Mouse (Mus musculus): Measurements from ENCODE around the gene Tacr2. TPM values are rescaled to one million over a fixed set of nuclear protein-coding genes. Genes with fewer than 3 reads are reported as not detected.
A peak's percentile ranks its signal among the peaks of the same experiment; 100 is the strongest.

Tacr2 gene
- polyA plus RNA-seq, 1 experiment from 2014 or later, result not detected

- no peak for ATAC-seq
- no peaks in the 10 kb centered on the region for H3K36me3 ChIP-seq (ENCODE audit: control insufficient read depth, insufficient read depth, low read length)
- H3K27ac ChIP-seq (ENCODE audit: low read depth, low read length), result no peak overlapping the region
- no peak overlapping the region for H3K4me3 ChIP-seq (ENCODE audit: low read length)
- H3K27me3 ChIP-seq (replicated peaks; ENCODE audit: control insufficient read depth, insufficient read depth, low read length), result no peaks in the 10 kb centered on the region
- H3K4me2 ChIP-seq (ENCODE audit: low read length), result no peak overlapping the region
- H3K9me3 ChIP-seq (ENCODE audit: control insufficient read depth, low read length), result no peaks in the 10 kb centered on the region
- no peaks in the 10 kb centered on the region; the same call in 1 of the 2 replicates for H3K4me1 ChIP-seq (ENCODE audit: control insufficient read depth, insufficient read depth, low read depth, low read length)
- no peak overlapping the region for H3K9ac ChIP-seq (ENCODE audit: low read depth, low read length)
- 65% methylated on average over 7 of the region's 7 CpGs for WGBS
These were observed 33.5 kb upstream of the Tacr2 start for GRCm38 (mm10) chr10:62218789-62219172.

GRCm38 (mm10) chr10:62220732-62221514 lies 31.3 kb upstream of the Tacr2 start:
- H3K4me3 ChIP-seq (ENCODE audit: low read length), result no peak overlapping the region
- no peak overlapping the region for H3K4me2 ChIP-seq (ENCODE audit: low read length)
- no peak for ATAC-seq
- no peaks in the 10 kb centered on the region for H3K36me3 ChIP-seq (ENCODE audit: control insufficient read depth, insufficient read depth, low read length)
- no peaks in the 10 kb centered on the region for H3K9me3 ChIP-seq (ENCODE audit: control insufficient read depth, low read length)
- no peak overlapping the region for H3K27ac ChIP-seq (ENCODE audit: low read depth, low read length)
- no peaks in the 10 kb centered on the region for H3K27me3 ChIP-seq (replicated peaks; ENCODE audit: control insufficient read depth, insufficient read depth, low read length)
- H3K9ac ChIP-seq (ENCODE audit: low read depth, low read length), result no peak overlapping the region
- 75% methylated on average over 8 of the region's 8 CpGs for WGBS
- no peaks in the 10 kb centered on the region; the same call in 1 of the 2 replicates for H3K4me1 ChIP-seq (ENCODE audit: control insufficient read depth, insufficient read depth, low read depth, low read length)

GRCm38 (mm10) chr10:62221647-62222046 lies 30.6 kb upstream of the Tacr2 start:
- WGBS, result 88% methylated on average over 2 of the region's 2 CpGs
- H3K9ac ChIP-seq (ENCODE audit: low read depth, low read length), result no peak overlapping the region
- no peak overlapping the region for H3K27ac ChIP-seq (ENCODE audit: low read depth, low read length)
- H3K27me3 ChIP-seq (replicated peaks; ENCODE audit: control insufficient read depth, insufficient read depth, low read length), result no peaks in the 10 kb centered on the region
- H3K36me3 ChIP-seq (ENCODE audit: control insufficient read depth, insufficient read depth, low read length), result no peaks in the 10 kb centered on the region
- no peaks in the 10 kb centered on the region for H3K4me1 ChIP-seq (ENCODE audit: control insufficient read depth, insufficient read depth, low read depth, low read length)
- H3K4me3 ChIP-seq (ENCODE audit: low read length), result no peak overlapping the region
- H3K4me2 ChIP-seq (ENCODE audit: low read length), result no peak overlapping the region
- H3K9me3 ChIP-seq (ENCODE audit: control insufficient read depth, low read length), result no peaks in the 10 kb centered on the region
- no peak for ATAC-seq

GRCm38 (mm10) chr10:62222777-62223176 lies 29.5 kb upstream of the Tacr2 start:
- Histone ChIP-seq H3K9ac (ENCODE audit: low read depth, low read length) (no peak overlapping the region), H3K4me3 (ENCODE audit: low read length) (no peak overlapping the region), H3K27me3 (replicated peaks; ENCODE audit: control insufficient read depth, insufficient read depth, low read length) (no peaks in the 10 kb centered on the region), H3K4me2 (ENCODE audit: low read length) (no peak overlapping the region), H3K4me1 (ENCODE audit: control insufficient read depth, insufficient read depth, low read depth, low read length) (no peaks in the 10 kb centered on the region), H3K9me3 (ENCODE audit: control insufficient read depth, low read length) (no peaks in the 10 kb centered on the region), H3K36me3 (ENCODE audit: control insufficient read depth, insufficient read depth, low read length) (no peaks in the 10 kb centered on the region), H3K27ac (ENCODE audit: low read depth, low read length) (no peak overlapping the region)
- no peak for ATAC-seq
- 81% methylated on average over 17 of the region's 17 CpGs for WGBS

- Histone ChIP-seq H3K4me1 (ENCODE audit: control insufficient read depth, insufficient read depth, low read depth, low read length) (no peaks in the 10 kb centered on the region), H3K36me3 (ENCODE audit: control insufficient read depth, insufficient read depth, low read length) (no peaks in the 10 kb centered on the region), H3K9me3 (ENCODE audit: control insufficient read depth, low read length) (no peaks in the 10 kb centered on the region), H3K9ac (ENCODE audit: low read depth, low read length) (no peak overlapping the region), H3K27ac (ENCODE audit: low read depth, low read length) (no peak overlapping the region), H3K4me3 (ENCODE audit: low read length) (no peak overlapping the region), H3K4me2 (ENCODE audit: low read length) (no peak overlapping the region), H3K27me3 (replicated peaks; ENCODE audit: control insufficient read depth, insufficient read depth, low read length) (no peaks in the 10 kb centered on the region)
- no peak for ATAC-seq
- 77% methylated on average over 6 of the region's 6 CpGs for WGBS
These were observed 28.0 kb upstream of the Tacr2 start for GRCm38 (mm10) chr10:62224231-62224630.

- ATAC-seq, result no peak
- no peaks in the 10 kb centered on the region for H3K9me3 ChIP-seq (ENCODE audit: control insufficient read depth, low read length)
- H3K9ac ChIP-seq (ENCODE audit: low read depth, low read length), result no peak overlapping the region
- H3K27me3 ChIP-seq (replicated peaks; ENCODE audit: control insufficient read depth, insufficient read depth, low read length), result no peaks in the 10 kb centered on the region
- H3K27ac ChIP-seq (ENCODE audit: low read depth, low read length), result no peak overlapping the region
- 79% methylated on average over 7 of the region's 7 CpGs for WGBS
- H3K36me3 ChIP-seq (ENCODE audit: control insufficient read depth, insufficient read depth, low read length), result no peaks in the 10 kb centered on the region
- H3K4me3 ChIP-seq (ENCODE audit: low read length), result no peak overlapping the region
- no peak overlapping the region for H3K4me2 ChIP-seq (ENCODE audit: low read length)
- peaks cover 7% of the 10 kb centered on the region; the same call in 1 of the 2 replicates for H3K4me1 ChIP-seq (ENCODE audit: control insufficient read depth, insufficient read depth, low read depth, low read length)
These were observed 26.4 kb upstream of the Tacr2 start for GRCm38 (mm10) chr10:62225839-62226238.

GRCm38 (mm10) chr10:62228126-62228525 lies 24.1 kb upstream of the Tacr2 start:
- Histone ChIP-seq H3K4me2 (ENCODE audit: low read length) (no peak overlapping the region), H3K27ac (ENCODE audit: low read depth, low read length) (no peak overlapping the region), H3K4me3 (ENCODE audit: low read length) (no peak overlapping the region), H3K4me1 (ENCODE audit: control insufficient read depth, insufficient read depth, low read depth, low read length) (peaks cover 10% of the 10 kb centered on the region), H3K36me3 (ENCODE audit: control insufficient read depth, insufficient read depth, low read length) (no peaks in the 10 kb centered on the region), H3K9ac (ENCODE audit: low read depth, low read length) (no peak overlapping the region), H3K27me3 (replicated peaks; ENCODE audit: control insufficient read depth, insufficient read depth, low read length) (no peaks in the 10 kb centered on the region), H3K9me3 (ENCODE audit: control insufficient read depth, low read length) (no peaks in the 10 kb centered on the region)
- ATAC-seq, result no peak
- 58% methylated on average over 6 of the region's 6 CpGs for WGBS

- Histone ChIP-seq H3K4me1 (ENCODE audit: control insufficient read depth, insufficient read depth, low read depth, low read length) (peaks cover 10% of the 10 kb centered on the region), H3K4me2 (ENCODE audit: low read length) (peak within 1 kb of the TSS; percentile 99), H3K9ac (ENCODE audit: low read depth, low read length) (peak within 1 kb of the TSS; percentile 65), H3K4me3 (ENCODE audit: low read length) (peak within 1 kb of the TSS; percentile 67), H3K36me3 (ENCODE audit: control insufficient read depth, insufficient read depth, low read length) (no peaks in the 10 kb centered on the region), H3K27ac (ENCODE audit: low read depth, low read length) (no peak within 1 kb of the TSS), H3K9me3 (ENCODE audit: control insufficient read depth, low read length) (no peaks in the 10 kb centered on the region), H3K27me3 (replicated peaks; ENCODE audit: control insufficient read depth, insufficient read depth, low read length) (no peaks in the 10 kb centered on the region)
- WGBS, result under 1% methylated on average over 55 of the region's 59 CpGs
- ATAC-seq, result peak; percentile 97
These were observed 21.4 kb upstream of the Tacr2 start, which contains the start of gene Tspan15 for GRCm38 (mm10) chr10:62230708-62231394. TSS of gene Tspan15 (minus strand) at chr10:62231251.

- H3K4me1 ChIP-seq (ENCODE audit: control insufficient read depth, insufficient read depth, low read depth, low read length), result peaks cover 10% of the 10 kb centered on the region
- H3K36me3 ChIP-seq (ENCODE audit: control insufficient read depth, insufficient read depth, low read length), result no peaks in the 10 kb centered on the region
- no peaks in the 10 kb centered on the region for H3K27me3 ChIP-seq (replicated peaks; ENCODE audit: control insufficient read depth, insufficient read depth, low read length)
- WGBS, result 2% methylated on average over 13 of the region's 13 CpGs
- no peak overlapping the region for H3K27ac ChIP-seq (ENCODE audit: low read depth, low read length)
- peak overlapping the region; percentile 67 for H3K4me3 ChIP-seq (ENCODE audit: low read length)
- no peaks in the 10 kb centered on the region for H3K9me3 ChIP-seq (ENCODE audit: control insufficient read depth, low read length)
- ATAC-seq, result no peak
- peak overlapping the region; percentile 99 for H3K4me2 ChIP-seq (ENCODE audit: low read length)
- peak overlapping the region; percentile 65 for H3K9ac ChIP-seq (ENCODE audit: low read depth, low read length)
These were observed 20.9 kb upstream of the Tacr2 start for GRCm38 (mm10) chr10:62231395-62231732.
